In genomic region chr11:77367541-77368270, GRCm38 (mm10) we compare ENCODE assay signal across 28 mouse cellular contexts.
DNase-seq lines count a peak whose midpoint lies in the region; ATAC-seq lines count a peak whose summit lies in the region.
"Had no signal": no experiment of that assay in that cellular context is flagged by ENCODE, and none has a peak within 500 bp of the region (broad histone marks: within the 10 kb centered on the region; RNA-seq: fewer than 3 reads in every experiment).

No protein-coding gene starts in this region.

- H3K4me1 ChIP-seq in heart, embryonic 12.5 days (replicated peaks), result peaks cover 53% of the 10 kb centered on the region
- peaks cover 61% of the 10 kb centered on the region for H3K4me1 ChIP-seq in heart, embryonic 15.5 days (replicated peaks)
- H3K4me1 ChIP-seq in heart, embryonic 16.5 days (ENCODE audit: control insufficient read depth, insufficient read depth, low read length), result peaks cover 50% of the 10 kb centered on the region
- H3K4me1 ChIP-seq: forebrain, embryonic 10.5 days; forebrain, embryonic 13.5 days had no signal

- ATAC-seq in heart, embryonic 12.5 days (ENCODE audit: insufficient number of reproducible peaks, low FRiP score), result no peak
- no peak for ATAC-seq in heart, embryonic 15.5 days (replicated peaks; ENCODE audit: insufficient number of reproducible peaks, insufficient read depth, low FRiP score, low read depth)
- no peak for ATAC-seq in heart, embryonic 16.5 days (replicated peaks; ENCODE audit: extremely low read depth, insufficient read depth, low FRiP score)
- ATAC-seq: forebrain, embryonic 13.5 days; forebrain, embryonic 16.5 days; hindbrain, postnatal 0 days; inflammation-experienced regulatory T-cells, adult 6 months; intestine, embryonic 16.5 days; Patski had no signal

- WGBS in heart, embryonic 12.5 days, result 82% methylated on average over 9 of the region's 9 CpGs
- 79% methylated on average over 9 of the region's 9 CpGs for WGBS in heart, embryonic 15.5 days
- WGBS in heart, embryonic 16.5 days, result 74% methylated on average over 9 of the region's 9 CpGs

- H3K27ac ChIP-seq in heart, embryonic 12.5 days (ENCODE audit: poor library complexity, severe bottlenecking), result peak overlapping the region; percentile 44; the same call in 1 of the 2 replicates
- H3K27ac ChIP-seq in heart, embryonic 15.5 days, result peak overlapping the region; percentile 68
- H3K27ac ChIP-seq in heart, embryonic 16.5 days (ENCODE audit: low read length), result peak overlapping the region; percentile 50
- H3K27ac ChIP-seq: forebrain, embryonic 10.5 days; forebrain, embryonic 13.5 days; hindbrain, embryonic 14.5 days; hindbrain, postnatal 0 days; kidney, postnatal 0 days had no signal

- no peak overlapping the region for H3K9ac ChIP-seq in heart, embryonic 12.5 days
- no peak overlapping the region for H3K9ac ChIP-seq in heart, embryonic 15.5 days
- no peak overlapping the region for H3K9ac ChIP-seq in heart, embryonic 16.5 days (ENCODE audit: low read length)
- H3K9ac ChIP-seq: forebrain, embryonic 13.5 days; hindbrain, embryonic 14.5 days had no signal

- no peaks in the 10 kb centered on the region for H3K36me3 ChIP-seq in heart, embryonic 12.5 days
- no peaks in the 10 kb centered on the region for H3K36me3 ChIP-seq in heart, embryonic 15.5 days
- H3K36me3 ChIP-seq in heart, embryonic 16.5 days (ENCODE audit: control insufficient read depth, insufficient read depth), result no peaks in the 10 kb centered on the region
- H3K36me3 ChIP-seq: forebrain, embryonic 10.5 days; G1E had no signal

- H3K27me3 ChIP-seq in heart, embryonic 12.5 days (replicated peaks), result no peaks in the 10 kb centered on the region
- H3K27me3 ChIP-seq in heart, embryonic 15.5 days, result no peaks in the 10 kb centered on the region
- no peaks in the 10 kb centered on the region for H3K27me3 ChIP-seq in heart, embryonic 16.5 days (ENCODE audit: control insufficient read depth, insufficient read depth, low read length)
- H3K27me3 ChIP-seq: CH12.LX; forebrain, embryonic 13.5 days; Patski had no signal

- no peak overlapping the region for H3K4me3 ChIP-seq in heart, embryonic 12.5 days
- no peak overlapping the region for H3K4me3 ChIP-seq in heart, embryonic 15.5 days
- H3K4me3 ChIP-seq in heart, embryonic 16.5 days (ENCODE audit: low read length), result no peak overlapping the region
- H3K4me3 ChIP-seq: forebrain, embryonic 10.5 days; forebrain, embryonic 13.5 days had no signal

- H3K4me2 ChIP-seq in heart, embryonic 12.5 days, result no peak overlapping the region
- H3K4me2 ChIP-seq in heart, embryonic 15.5 days, result no peak overlapping the region
- no peak overlapping the region for H3K4me2 ChIP-seq in heart, embryonic 16.5 days (ENCODE audit: low read depth, low read length)
- H3K4me2 ChIP-seq: forebrain, embryonic 13.5 days; hindbrain, embryonic 14.5 days had no signal

- H3K9me3 ChIP-seq in heart, embryonic 12.5 days (replicated peaks), result no peaks in the 10 kb centered on the region
- H3K9me3 ChIP-seq in heart, embryonic 15.5 days (replicated peaks), result no peaks in the 10 kb centered on the region
- H3K9me3 ChIP-seq in heart, embryonic 16.5 days (replicated peaks; ENCODE audit: control insufficient read depth, low read length), result no peaks in the 10 kb centered on the region
- H3K9me3 ChIP-seq: forebrain, embryonic 10.5 days; forebrain, embryonic 13.5 days; G1E had no signal

- intact Hi-C loops in heart, postnatal 36 days (cut with DNase I), result loop anchor here (2.0 to 5.0 kb wide), 3 partner anchors 15 to 75 kb away; no protein-coding TSS in a partner anchor
- intact Hi-C loops in heart, postnatal 14 days (cut with DNase I), result loop anchor here (5.0 kb wide), 1 partner anchor 75 kb away; no protein-coding TSS in a partner anchor

- peak; percentile 93 for DNase-seq in heart, adult 11 months
- no peak for DNase-seq in heart, postnatal 4 days
- DNase-seq in heart, postnatal 36 days, result no peak
- no peak for DNase-seq in heart, postnatal 14 days
- no peak for DNase-seq in kidney, adult 11 months
- DNase-seq: adrenal gland, adult 2 months; adrenal gland, postnatal 14 days; B cell, adult 2 months; cerebellum, adult 11-12 months; cerebellum, adult 8-10 months; cerebellum, postnatal 10 days; cerebellum, postnatal 36 days; gastrocnemius, postnatal 25 days; kidney, adult 2 months had no signal
